14 mouse cellular contexts compared by ENCODE assay signal in genomic region chr2:156381350-156381749, GRCm38 (mm10). TPM values are rescaled to one million over a fixed set of nuclear protein-coding genes. Genes with fewer than 3 reads are reported as not detected.
DNase-seq lines count a peak whose midpoint lies in the region; ATAC-seq and TF ChIP-seq lines count a peak whose summit lies in the region.
"Had no signal": no experiment of that assay in that cellular context is flagged by ENCODE, and none has a peak within 500 bp of the region (broad histone marks: within the 10 kb centered on the region; RNA-seq: fewer than 3 reads in every experiment).

No protein-coding gene starts in this region.

- intact Hi-C loops in left cerebral cortex, postnatal 4 days (cut with DNase I): no loop called here

- no peaks in the 10 kb centered on the region for H3K36me3 ChIP-seq in forebrain, embryonic 14.5 days (ENCODE audit: control insufficient read depth, insufficient read depth, low read length)
- H3K36me3 ChIP-seq in forebrain, embryonic 12.5 days (replicated peaks): no peaks in the 10 kb centered on the region
- H3K36me3 ChIP-seq in embryonic facial prominence, embryonic 10.5 days (replicated peaks): no peaks in the 10 kb centered on the region
- H3K36me3 ChIP-seq in liver, postnatal 0 days (replicated peaks; ENCODE audit: insufficient read depth, low read length): no peaks in the 10 kb centered on the region
- H3K36me3 ChIP-seq in neural tube, embryonic 15.5 days: no peaks in the 10 kb centered on the region
- H3K36me3 ChIP-seq: heart, embryonic 13.5 days had no signal

- no peak overlapping the region for H3K4me3 ChIP-seq in forebrain, embryonic 14.5 days (ENCODE audit: low read depth, low read length)
- H3K4me3 ChIP-seq in forebrain, embryonic 12.5 days (replicated peaks): no peak overlapping the region
- H3K4me3 ChIP-seq in embryonic facial prominence, embryonic 10.5 days: no peak overlapping the region
- no peak overlapping the region for H3K4me3 ChIP-seq in liver, postnatal 0 days (ENCODE audit: low read depth, low read length)
- H3K4me3 ChIP-seq in neural tube, embryonic 15.5 days (replicated peaks): no peak overlapping the region
- H3K4me3 ChIP-seq: heart, embryonic 13.5 days had no signal

- WGBS in forebrain, embryonic 14.5 days: 50% methylated on average over 4 of the region's 4 CpGs
- WGBS in forebrain, embryonic 12.5 days: 61% methylated on average over 4 of the region's 4 CpGs
- WGBS in embryonic facial prominence, embryonic 10.5 days: 65% methylated on average over 4 of the region's 4 CpGs
- 78% methylated on average over 4 of the region's 4 CpGs for WGBS in liver, postnatal 0 days (ENCODE audit: insufficient replicate concordance)
- 79% methylated on average over 4 of the region's 4 CpGs for WGBS in neural tube, embryonic 15.5 days

- no peak overlapping the region for H3K27ac ChIP-seq in forebrain, embryonic 14.5 days (ENCODE audit: low read depth, low read length)
- no peak overlapping the region for H3K27ac ChIP-seq in forebrain, embryonic 12.5 days
- H3K27ac ChIP-seq in embryonic facial prominence, embryonic 10.5 days (replicated peaks): no peak overlapping the region
- no peak overlapping the region for H3K27ac ChIP-seq in liver, postnatal 0 days (ENCODE audit: low read depth)
- no peak overlapping the region for H3K27ac ChIP-seq in neural tube, embryonic 15.5 days (replicated peaks)
- H3K27ac ChIP-seq: heart, embryonic 13.5 days; hindbrain, embryonic 14.5 days had no signal

- no peak overlapping the region for H3K9ac ChIP-seq in forebrain, embryonic 14.5 days (ENCODE audit: low read length)
- H3K9ac ChIP-seq in forebrain, embryonic 12.5 days: no peak overlapping the region
- H3K9ac ChIP-seq in liver, postnatal 0 days (replicated peaks): no peak overlapping the region
- no peak overlapping the region for H3K9ac ChIP-seq in neural tube, embryonic 15.5 days (replicated peaks)
- H3K9ac ChIP-seq: heart, embryonic 13.5 days; hindbrain, embryonic 14.5 days had no signal

- no peaks in the 10 kb centered on the region for H3K4me1 ChIP-seq in forebrain, embryonic 14.5 days (ENCODE audit: control insufficient read depth, insufficient read depth, low read length)
- H3K4me1 ChIP-seq in forebrain, embryonic 12.5 days: no peaks in the 10 kb centered on the region
- H3K4me1 ChIP-seq in embryonic facial prominence, embryonic 10.5 days: 0 out of 2 replicates have a peak, but pooled peaks cover 12% of the 10 kb centered on the region
- no peaks in the 10 kb centered on the region for H3K4me1 ChIP-seq in liver, postnatal 0 days (ENCODE audit: insufficient read depth)
- H3K4me1 ChIP-seq in neural tube, embryonic 15.5 days: no peaks in the 10 kb centered on the region
- H3K4me1 ChIP-seq: heart, embryonic 13.5 days had no signal

- no peak for ATAC-seq in forebrain, embryonic 14.5 days
- no peak for ATAC-seq in forebrain, embryonic 12.5 days (ENCODE audit: low FRiP score)
- no peak for ATAC-seq in liver, postnatal 0 days
- no peak for ATAC-seq in neural tube, embryonic 15.5 days (ENCODE audit: low FRiP score)

- no peak; the same call in 1 of the 2 replicates for TF ChIP-seq CTCF in liver, postnatal 0 days (IDR thresholded peaks at IDR 0.05; ENCODE audit: low read depth)

- no peak overlapping the region for H3K4me2 ChIP-seq in forebrain, embryonic 14.5 days (ENCODE audit: low read length)
- H3K4me2 ChIP-seq in forebrain, embryonic 12.5 days: no peak overlapping the region
- no peak overlapping the region for H3K4me2 ChIP-seq in liver, postnatal 0 days (ENCODE audit: low read depth, low read length)
- no peak overlapping the region for H3K4me2 ChIP-seq in neural tube, embryonic 15.5 days
- H3K4me2 ChIP-seq: heart, embryonic 13.5 days; hindbrain, embryonic 14.5 days had no signal

- no peaks in the 10 kb centered on the region for H3K27me3 ChIP-seq in forebrain, embryonic 14.5 days (replicated peaks; ENCODE audit: control insufficient read depth, insufficient read depth, low read length)
- 0 out of 2 replicates have a peak, but pooled peaks cover 2% of the 10 kb centered on the region for H3K27me3 ChIP-seq in forebrain, embryonic 12.5 days
- no peaks in the 10 kb centered on the region for H3K27me3 ChIP-seq in embryonic facial prominence, embryonic 10.5 days (replicated peaks; ENCODE audit: low read depth, poor library complexity, severe bottlenecking)
- H3K27me3 ChIP-seq in liver, postnatal 0 days (ENCODE audit: insufficient read depth, low read length): no peaks in the 10 kb centered on the region
- H3K27me3 ChIP-seq in neural tube, embryonic 15.5 days (replicated peaks): no peaks in the 10 kb centered on the region
- H3K27me3 ChIP-seq: heart, embryonic 13.5 days had no signal

- TF ChIP-seq EP300 in liver, postnatal 0 days (IDR thresholded peaks at IDR 0.05; ENCODE audit: low read depth): no peak

- DNase-seq in forebrain, embryonic 14.5 days (ENCODE audit: low spot score): peak; percentile 53
- peak; percentile 24 for DNase-seq in left cerebral cortex, postnatal 4 days
- no peak for DNase-seq in left cerebral cortex, adult 18-20 months (ENCODE audit: low spot score in 2 of 2)
- DNase-seq in ES-CJ7 (ENCODE audit: low read depth, low spot score): peak; percentile 36
- peak; percentile 27 for DNase-seq in embryonic facial prominence, embryonic 10.5 days (ENCODE audit: low spot score)
- DNase-seq in liver, postnatal 0 days: no peak
- DNase-seq: cerebellum, adult 9-10 months; kidney, adult 8-10 months; lung, postnatal 4 days; right cerebral cortex, postnatal 14 days had no signal

- H3K9me3 ChIP-seq in forebrain, embryonic 14.5 days (replicated peaks; ENCODE audit: control insufficient read depth, low read length): peaks cover 3% of the 10 kb centered on the region; the same call in 1 of the 2 replicates
- H3K9me3 ChIP-seq in forebrain, embryonic 12.5 days: peaks cover 3% of the 10 kb centered on the region; the same call in 1 of the 2 replicates
- H3K9me3 ChIP-seq in embryonic facial prominence, embryonic 10.5 days: peaks cover 8% of the 10 kb centered on the region; the same call in 1 of the 2 replicates
- H3K9me3 ChIP-seq in liver, postnatal 0 days (ENCODE audit: low read length): peaks cover 7% of the 10 kb centered on the region; the same call in 1 of the 2 replicates
- no peaks in the 10 kb centered on the region for H3K9me3 ChIP-seq in neural tube, embryonic 15.5 days (replicated peaks)

RNA-seq across cellular contexts. Expression of gene Epb41l1, which starts 39.4 kb away (rescaled TPM):
- 9.6 and 11.2 TPM in 2 replicates for polyA plus RNA-seq in forebrain, embryonic 14.5 days (2014; fragmentation: Nextera tagmentation; extraction: Ambion mirVana)
- polyA plus RNA-seq in forebrain, embryonic 12.5 days (2016; fragmentation: Nextera tagmentation; extraction: Ambion mirVana): 4.1 and 4.4 TPM in 2 replicates
- total RNA-seq in left cerebral cortex, postnatal 4 days (2021): 100 to 1,000 TPM; 229 to 236 TPM
- total RNA-seq in left cerebral cortex, adult 18-20 months (2021): 100 to 1,000 TPM; 364 to 365 TPM
- polyA plus RNA-seq in embryonic facial prominence, embryonic 10.5 days (2016; fragmentation: Nextera tagmentation; extraction: Ambion mirVana): 1.2 and 1.6 TPM in 2 replicates
- 0.49 and 0.51 TPM in 2 replicates for polyA plus RNA-seq in liver, postnatal 0 days (2015; fragmentation: Nextera tagmentation; extraction: Ambion mirVana)
- polyA plus RNA-seq in neural tube, embryonic 15.5 days (2015; fragmentation: Nextera tagmentation; extraction: Ambion mirVana): 12.3 and 14.8 TPM in 2 replicates

Comparison
In these comparisons a context has a peak if more than half of its experiments do, and no peak if none do; other contexts are left out.
1. DNase-seq: peak in forebrain, embryonic 14.5 days (single experiment), left cerebral cortex, postnatal 4 days (single experiment), ES-CJ7 (single experiment) and embryonic facial prominence, embryonic 10.5 days (single experiment); none in left cerebral cortex, adult 18-20 months (0 of 2) and liver, postnatal 0 days (single experiment).